Mouse (Mus musculus) CH12.LX (cell line): ENCODE measurements around the gene Foxp1. TPM values are rescaled to one million over a fixed set of nuclear protein-coding genes. Genes with fewer than 3 reads are reported as not detected.
A peak's percentile ranks its signal among the peaks of the same experiment; 100 is the strongest.

Experiments used
- DNase-seq: peaks from one replicate; pipeline ENCODE4 v3.0.0-alpha.2; 2013; ENCODE audit errors: extremely low read depth
- H3K27ac ChIP-seq: 2 replicates; pipeline ENCODE4 v1.5.1; 2012; ENCODE audit warnings: low read depth, mild to moderate bottlenecking, control low read depth, moderate library complexity; ENCODE audit not compliant: insufficient read depth
- H3K27me3 ChIP-seq: replicated peaks from 2 replicates; pipeline ENCODE3; 2012; ENCODE audit warnings: inconsistent platforms
- H3K36me3 ChIP-seq, 2 experiments: replicated peaks in 1 of 2; 2 replicates each; pipeline versions ENCODE3 to v1.6.1; 2012; ENCODE audit warnings: inconsistent platforms in 1 of 2, low read length in 1 of 2, mild to moderate bottlenecking in 1 of 2, mixed read lengths in 1 of 2, moderate library complexity in 1 of 2; ENCODE audit not compliant: control insufficient read depth in 1 of 2, insufficient read depth in 1 of 2
- H3K4me1 ChIP-seq, 2 experiments: 2 replicates each; pipeline ENCODE4 v1.6.1; 2012; ENCODE audit warnings: inconsistent platforms in 1 of 2, moderate library complexity in 1 of 2; ENCODE audit not compliant: insufficient read depth in 2 of 2, control insufficient read depth in 1 of 2
- H3K4me2 ChIP-seq: 2 replicates; pipeline ENCODE4 v1.6.1; 2012; ENCODE audit warnings: low read depth, mild to moderate bottlenecking, control low read depth; ENCODE audit not compliant: poor library complexity, insufficient read depth, severe bottlenecking
- H3K4me3 ChIP-seq, 3 experiments: fragments of 150-350 bp in 1 of 3; sonication (generic) in 1 of 3; replicated peaks in 1 of 3; 2 replicates each; pipeline versions ENCODE3 to v1.5.1; 2011 to 2012; ENCODE audit warnings: low read depth in 2 of 3, low read length in 2 of 3, mild to moderate bottlenecking in 2 of 3, moderate library complexity in 2 of 3, control low read depth in 1 of 3, improper control_type of control experiment in 1 of 3, inconsistent platforms in 1 of 3, mixed read lengths in 1 of 3; ENCODE audit not compliant: poor library complexity in 1 of 3
- H3K79me2 ChIP-seq: replicated peaks from 2 replicates; pipeline ENCODE4 v1.6.1; 2012; ENCODE audit warnings: mild to moderate bottlenecking, moderate library complexity; ENCODE audit not compliant: control insufficient read depth, poor library complexity, insufficient read depth, severe bottlenecking; ENCODE audit errors: extremely low read depth
- H3K9ac ChIP-seq: 2 replicates; pipeline ENCODE4 v1.6.1; 2012; ENCODE audit warnings: low read depth, mild to moderate bottlenecking, control low read depth, moderate library complexity; ENCODE audit not compliant: insufficient read depth
- H3K9me3 ChIP-seq: replicated peaks from 2 replicates; pipeline ENCODE3; 2012; ENCODE audit warnings: low read length, inconsistent platforms, mixed read lengths
- BHLHE40 ChIP-seq: IDR thresholded peaks from 2 replicates; pipeline ENCODE4 v1.6.1; 2011; ENCODE audit warnings: mild to moderate bottlenecking, low read depth, low read length, improper control_type of control experiment
- CHD1 ChIP-seq: IDR thresholded peaks from 2 replicates; pipeline ENCODE4 v1.6.1; 2012; ENCODE audit warnings: low read depth, low read length, improper control_type of control experiment, inconsistent platforms
- ELF1 ChIP-seq: IDR thresholded peaks from 2 replicates; pipeline ENCODE4 v1.6.1; 2014; ENCODE audit warnings: low read depth, mild to moderate bottlenecking, inconsistent platforms, low read length, improper control_type of control experiment
- EP300 ChIP-seq: IDR thresholded peaks from 2 replicates; pipeline ENCODE4 v1.6.1; 2011; ENCODE audit warnings: low read length, improper control_type of control experiment
- ETS1 ChIP-seq: conservative IDR thresholded peaks from 2 replicates; pipeline ENCODE4 v1.6.1; 2012; ENCODE audit warnings: low read depth, mild to moderate bottlenecking, inconsistent platforms, low read length, improper control_type of control experiment, moderate library complexity
- GABPA ChIP-seq: IDR thresholded peaks from 2 replicates; pipeline ENCODE4 v1.6.1; 2012; ENCODE audit warnings: low read depth, low read length, improper control_type of control experiment, inconsistent platforms; ENCODE audit not compliant: insufficient replicate concordance
- IRF4 ChIP-seq: IDR thresholded peaks from 2 replicates; pipeline ENCODE4 v1.6.1; 2014; ENCODE audit warnings: low read depth, mild to moderate bottlenecking, inconsistent platforms, low read length, improper control_type of control experiment
- JUND ChIP-seq: conservative IDR thresholded peaks from 2 replicates; pipeline ENCODE4 v1.6.1; 2011; ENCODE audit warnings: low read depth, low read length, improper control_type of control experiment
- MAX ChIP-seq: IDR thresholded peaks from 2 replicates; pipeline ENCODE4 v1.6.1; 2011; ENCODE audit warnings: low read length, improper control_type of control experiment
- MAZ ChIP-seq: IDR thresholded peaks from 2 replicates; pipeline ENCODE4 v1.6.1; 2012; ENCODE audit warnings: low read depth, mild to moderate bottlenecking, inconsistent platforms, low read length, improper control_type of control experiment, moderate library complexity
- MEF2A ChIP-seq: IDR thresholded peaks from 2 replicates; pipeline ENCODE4 v1.6.1; 2014; ENCODE audit warnings: low read depth, mild to moderate bottlenecking, inconsistent platforms, low read length, improper control_type of control experiment, borderline replicate concordance
- MXI1 ChIP-seq: IDR thresholded peaks from 2 replicates; pipeline ENCODE4 v1.6.1; 2011; ENCODE audit warnings: mild to moderate bottlenecking, low read depth, low read length, improper control_type of control experiment
- NELFE ChIP-seq: IDR thresholded peaks from 2 replicates; pipeline ENCODE4 v1.6.1; 2011; ENCODE audit warnings: low read depth, low read length, improper control_type of control experiment
- NRF1 ChIP-seq: IDR thresholded peaks from 2 replicates; pipeline ENCODE4 v1.6.1; 2014; ENCODE audit warnings: low read depth, mild to moderate bottlenecking, inconsistent platforms, low read length, improper control_type of control experiment, moderate library complexity
- PAX5 ChIP-seq: IDR thresholded peaks from 2 replicates; pipeline ENCODE4 v1.6.1; 2012; ENCODE audit warnings: low read length, inconsistent platforms, mixed read lengths
- RCOR1 ChIP-seq: conservative IDR thresholded peaks from 2 replicates; pipeline ENCODE4 v1.6.1; 2012; ENCODE audit warnings: low read depth, mild to moderate bottlenecking, inconsistent platforms, low read length, improper control_type of control experiment
- SIN3A ChIP-seq: IDR thresholded peaks from 2 replicates; pipeline ENCODE4 v1.6.1; 2012; ENCODE audit warnings: low read length, improper control_type of control experiment, inconsistent platforms
- SMC3 ChIP-seq: IDR thresholded peaks from 2 replicates; pipeline ENCODE4 v1.6.1; 2011; ENCODE audit warnings: low read depth, low read length, improper control_type of control experiment
- TBP ChIP-seq: conservative IDR thresholded peaks from 2 replicates; pipeline ENCODE4 v1.6.1; 2011; ENCODE audit warnings: low read depth, low read length, improper control_type of control experiment
- TCF12 ChIP-seq: IDR thresholded peaks from 2 replicates; pipeline ENCODE4 v1.6.1; 2014; ENCODE audit warnings: low read depth, mild to moderate bottlenecking, inconsistent platforms, low read length, improper control_type of control experiment
- USF2 ChIP-seq: conservative IDR thresholded peaks from 2 replicates; pipeline ENCODE4 v1.6.1; 2011; ENCODE audit warnings: low read depth, low read length, improper control_type of control experiment
- ZC3H11A ChIP-seq: IDR thresholded peaks from 2 replicates; pipeline ENCODE4 v1.6.1; 2012; ENCODE audit warnings: low read depth, mild to moderate bottlenecking, inconsistent platforms, low read length, improper control_type of control experiment
- ZKSCAN1 ChIP-seq: IDR thresholded peaks from 2 replicates; pipeline ENCODE4 v1.6.1; 2012; ENCODE audit warnings: low read depth, inconsistent platforms, low read length, improper control_type of control experiment, borderline replicate concordance
- ZMIZ1 ChIP-seq: IDR thresholded peaks from 2 replicates; pipeline ENCODE4 v1.6.1; 2012; ENCODE audit warnings: low read depth, mild to moderate bottlenecking, inconsistent platforms, low read length, improper control_type of control experiment
- ZNF384 ChIP-seq: IDR thresholded peaks from 2 replicates; pipeline ENCODE4 v1.6.1; 2012; ENCODE audit warnings: low read depth, low read length, improper control_type of control experiment, inconsistent platforms
- dilution Hi-C: fragments of 300-500 bp; cut with MboI; formaldehyde crosslinking; loops from 2 replicates; pipeline ENCODE4 v1.14.3; 2020; ENCODE audit warnings: low sequenced_read_pairs; ENCODE audit not compliant: extremely low pct_unique_long_range_greater_than_20kb, extremely low pct_ligation_motif_present
- in situ Hi-C: fragments of 300-500 bp; cut with MboI; formaldehyde crosslinking; loops from 3 replicates; pipeline ENCODE4 v1.14.3; 2019; ENCODE audit warnings: low sequenced_read_pairs, low pct_ligation_motif_present, low pct_unique_long_range_greater_than_20kb, mixed read lengths
- polyA plus RNA-seq: library from polyadenylated mRNA; unstranded; fragments of >175 nt; gene quantifications from 2 replicates; pipeline ENCODE4 v1.2.1, GENCODE M21; 2012; ENCODE audit warnings: low read depth; ENCODE audit not compliant: insufficient read length
- total RNA-seq, 2 experiments: library from RNA; depleted of rRNA; stranded (reverse); fragments of 300-350 nt in 1 of 2; fragments of >200 nt in 1 of 2; gene quantifications; 2 replicates each; pipeline ENCODE4 v1.2.3; 2012 to 2014

Gene Foxp1
- total and polyA plus RNA-seq, 3 experiments = 66.5 to 105 (median 87.4) TPM

DNA sequence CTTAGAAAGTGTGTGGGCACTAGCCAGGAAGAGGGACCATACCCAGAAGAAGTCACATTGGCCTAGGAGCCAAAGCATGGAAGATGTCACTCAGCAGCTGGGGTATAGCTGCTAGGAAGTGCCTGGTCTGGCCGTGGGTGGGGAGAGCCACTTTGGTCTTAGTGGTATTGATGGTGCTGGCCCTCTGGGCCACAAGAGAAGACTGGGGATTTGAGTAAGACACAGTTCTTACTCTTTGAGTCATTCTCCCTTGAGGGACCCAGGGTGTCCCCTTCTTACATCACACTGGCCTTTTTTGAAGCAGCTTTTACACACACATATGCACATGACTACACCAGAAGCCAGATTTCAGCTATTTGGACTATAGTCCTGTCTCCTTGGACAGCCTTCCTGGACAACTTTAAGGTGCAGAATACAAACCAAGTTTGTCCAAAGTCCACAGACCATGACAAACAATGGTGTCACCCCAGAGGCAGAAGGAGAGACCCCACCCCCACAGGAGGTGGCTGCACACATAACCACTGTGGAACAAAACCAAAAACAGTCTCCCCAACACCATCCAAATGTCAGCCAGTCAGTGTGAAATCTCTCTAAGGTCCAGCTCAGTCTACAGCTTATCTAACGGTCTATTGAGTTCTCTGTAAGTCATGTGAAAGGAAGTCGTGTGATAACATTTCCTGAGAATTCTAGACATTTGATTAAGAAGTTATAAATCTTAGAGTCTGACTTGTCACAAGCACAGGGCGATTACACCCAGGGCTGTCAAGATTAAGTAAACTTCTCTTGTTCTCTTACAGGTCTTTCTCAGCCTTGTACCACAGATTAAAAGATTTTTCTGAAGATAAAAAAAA is 333.9 kb downstream of the Foxp1 start (continued):
- TF ChIP-seq MEF2A = peak; percentile 94
- TF ChIP-seq PAX5 = no peak
- peak; percentile 98 for TF ChIP-seq IRF4
- peak; percentile 61 for TF ChIP-seq MAX
- TF ChIP-seq TCF12 = peak; percentile 87
- no peak; the same call in none of the 2 replicates for TF ChIP-seq SMC3
- TF ChIP-seq ZNF384 = 0 out of 2 replicates have a peak, but pooled peaks have one; percentile 34
- no peak for TF ChIP-seq NELFE
- TF ChIP-seq ZKSCAN1 = no peak
- TF ChIP-seq SIN3A = peak; percentile 87; the same call in 1 of the 2 replicates
- TF ChIP-seq, all 38 proteins: peak for 22

DNA sequence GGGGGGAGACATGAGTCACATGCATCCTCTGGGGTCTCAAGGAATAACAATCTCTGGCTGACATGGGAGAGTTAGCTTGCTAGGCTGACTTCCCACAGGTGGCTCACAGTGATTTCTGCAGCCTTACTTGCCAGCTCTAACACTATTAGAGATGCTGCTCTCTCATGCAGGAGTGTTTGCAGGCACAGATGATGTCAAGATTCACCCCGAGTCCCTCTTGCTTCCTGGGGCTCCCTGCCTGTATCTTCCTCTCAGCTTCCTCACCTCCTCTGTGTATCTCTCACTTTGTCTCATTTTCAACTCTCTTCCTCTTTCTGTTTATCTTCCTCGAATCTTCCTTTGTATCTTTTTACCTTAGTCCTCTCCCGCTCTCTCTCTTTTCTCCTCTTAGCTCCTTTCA is 334.6 kb downstream of the Foxp1 start:
- Histone ChIP-seq H3K4me1 (peaks cover 21 to 54% of the 10 kb centered on the region in 2 experiments), H3K4me3 (peak overlapping the region; percentile 24 to 34 (median 31)), H3K27ac (peak overlapping the region; percentile 99), H3K36me3 (peaks cover 2% of the 10 kb centered on the region in 2 experiments), H3K79me2 (peaks cover 20% of the 10 kb centered on the region), H3K9me3 (no peaks in the 10 kb centered on the region), H3K4me2 (peak overlapping the region; percentile 80), H3K27me3 (no peaks in the 10 kb centered on the region), H3K9ac (peak overlapping the region; percentile 72)
- in situ Hi-C loops (loop anchor here (10.0 kb wide), 1 partner anchor 133 kb away; no protein-coding TSS in a partner anchor), dilution Hi-C loops (no loop called here)
- TF ChIP-seq ELF1 = no peak
- peak; percentile 74; the same call in 1 of the 2 replicates for TF ChIP-seq ZMIZ1
- no peak for TF ChIP-seq TBP
- TF ChIP-seq CHD1 = no peak
- no peak; the same call in 1 of the 2 replicates for TF ChIP-seq SIN3A
- TF ChIP-seq MEF2A = no peak
- TF ChIP-seq NRF1 = no peak
- TF ChIP-seq ZC3H11A = no peak
- TF ChIP-seq ETS1 = no peak
- TF ChIP-seq USF2 = no peak
- peak; percentile 16; the same call in 1 of the 2 replicates for TF ChIP-seq EP300
- no peak; the same call in 1 of the 2 replicates for TF ChIP-seq MXI1
- TF ChIP-seq GABPA = no peak
- TF ChIP-seq MAZ = 0 out of 2 replicates have a peak, but pooled peaks have one; percentile 5
- TF ChIP-seq BHLHE40 = no peak
- no peak for TF ChIP-seq JUND
- no peak for TF ChIP-seq ZKSCAN1
- TF ChIP-seq RCOR1 = 0 out of 2 replicates have a peak, but pooled peaks have one; percentile 50
- DNase-seq = no peak
